Mouse (Mus musculus) olfactory bulb, adult 2 months (tissue): ENCODE data around the gene Lpgat1. TPM values are rescaled to one million over a fixed set of nuclear protein-coding genes. Genes with fewer than 3 reads are reported as not detected.

Source experiments
- H3K27ac ChIP-seq: fragments of 200-500 bp; 2 replicates; pipeline ENCODE4 v1.5.1; 2012; ENCODE audit warnings: low read depth, low read length; ENCODE audit not compliant: insufficient read depth
- H3K4me1 ChIP-seq: fragments of 200-500 bp; 2 replicates; pipeline ENCODE4 v1.6.1; 2012; ENCODE audit warnings: low read length; ENCODE audit not compliant: control insufficient read depth, insufficient read depth
- H3K4me3 ChIP-seq: fragments of 200-500 bp; 2 replicates; pipeline ENCODE4 v1.5.1; 2012; ENCODE audit warnings: mild to moderate bottlenecking, low read depth, low read length, moderate library complexity; ENCODE audit not compliant: insufficient read depth
- CTCF ChIP-seq: fragments of 200-500 bp; IDR thresholded peaks from 2 replicates; pipeline ENCODE4 v1.5.1; 2012; ENCODE audit warnings: low read depth, mild to moderate bottlenecking, low read length, moderate library complexity; ENCODE audit not compliant: insufficient read depth
- POLR2A ChIP-seq: fragments of 200-500 bp; IDR thresholded peaks from 2 replicates; pipeline ENCODE4 v1.6.1; 2012; ENCODE audit warnings: mild to moderate bottlenecking, low read depth, low read length, moderate library complexity; ENCODE audit not compliant: insufficient read depth
- WGBS: fragments of 180-500 bp; shearing (Covaris S2); methylation state at CpG from one replicate; pipeline ENCODE4 v1.1.7; 2018; 5-methylcytosine and 5-hydroxymethylcytosine counted together
- polyA plus RNA-seq: library from polyadenylated mRNA; stranded (reverse); fragments of >200 nt; gene quantifications from 2 replicates; pipeline ENCODE4 v1.2.4, GENCODE M21; 2012; ENCODE audit warnings: low replicate concordance; ENCODE audit not compliant: missing spikeins, insufficient read depth, insufficient read length

The Lpgat1 gene
- polyA plus RNA-seq, 1 experiment = 41.9 TPM

GRCm38 (mm10) chr1:191821326-191822091 is 103.9 kb downstream of the Lpgat1 start, which contains the start of gene Nek2:
TSS of gene Nek2 (plus strand) at chr1:191821444.
- H3K27ac ChIP-seq = no peak within 1 kb of the TSS
- H3K4me1 ChIP-seq = peaks cover 8% of the 10 kb centered on the region
- under 1% methylated on average over 79 of the region's 79 CpGs for WGBS
- no peak for TF ChIP-seq POLR2A
- H3K4me3 ChIP-seq = peak within 1 kb of the TSS; percentile 61

GRCm38 (mm10) chr1:191829124-191829523 is 111.5 kb downstream of the Lpgat1 start:
- 80% methylated on average over 3 of the region's 3 CpGs for WGBS
- H3K27ac ChIP-seq = no peak overlapping the region
- no peak overlapping the region for H3K4me3 ChIP-seq
- TF ChIP-seq POLR2A = no peak
- no peak for TF ChIP-seq CTCF
- no peaks in the 10 kb centered on the region for H3K4me1 ChIP-seq

GRCm38 (mm10) chr1:191833396-191833795 is 115.8 kb downstream of the Lpgat1 start:
- no peak overlapping the region for H3K27ac ChIP-seq
- peaks cover 2% of the 10 kb centered on the region; the same call in 1 of the 2 replicates for H3K4me1 ChIP-seq
- no peak overlapping the region for H3K4me3 ChIP-seq
- TF ChIP-seq POLR2A (no peak), CTCF (no peak)
- WGBS = 96% methylated on average over 6 of the region's 6 CpGs

Other genes starting within 250 kb of the Lpgat1 start
- gene Dtl, start 142.3 kb upstream of the Lpgat1 start, polyA plus RNA-seq = not detected in 2 replicates
- gene Ints7, start 142.2 kb upstream of the Lpgat1 start, polyA plus RNA-seq = not detected in 2 replicates
- not detected in 2 replicates for gene Nek2, start 103.6 kb downstream of the Lpgat1 start, polyA plus RNA-seq
- not detected in 2 replicates for gene Slc30a1, start 188.9 kb downstream of the Lpgat1 start, polyA plus RNA-seq